9 mouse cellular contexts compared by ENCODE assay signal in genomic region chr1:170590041-170590360, GRCm38 (mm10). TPM values are rescaled to one million over a fixed set of nuclear protein-coding genes. Genes with fewer than 3 reads are reported as not detected.
A peak's percentile ranks its signal among the peaks of the same experiment; 100 is the strongest.
DNase-seq lines count a peak whose midpoint lies in the region; ATAC-seq and TF ChIP-seq lines count a peak whose summit lies in the region.
"Had no signal": no experiment of that assay in that cellular context is flagged by ENCODE, and none has a peak within 500 bp of the region (broad histone marks: within the 10 kb centered on the region; RNA-seq: fewer than 3 reads in every experiment).

No protein-coding gene starts in this region.

- H3K4me2 ChIP-seq in heart, embryonic 12.5 days: peak overlapping the region; percentile 92
- H3K4me2 ChIP-seq in CH12.LX (ENCODE audit: insufficient read depth, low read depth, poor library complexity, severe bottlenecking): peak overlapping the region; percentile 73
- peak overlapping the region; percentile 75 for H3K4me2 ChIP-seq in forebrain, embryonic 13.5 days
- H3K4me2 ChIP-seq in liver, embryonic 14.5 days (ENCODE audit: low read depth): peak overlapping the region; percentile 95

- H3K27ac ChIP-seq in heart, embryonic 12.5 days (ENCODE audit: poor library complexity, severe bottlenecking): peak overlapping the region; percentile 69
- no peak overlapping the region for H3K27ac ChIP-seq in CH12.LX (ENCODE audit: insufficient read depth, low read depth)
- H3K27ac ChIP-seq in forebrain, embryonic 13.5 days: peak overlapping the region; percentile 62; the same call in 1 of the 2 replicates
- H3K27ac ChIP-seq in liver, embryonic 14.5 days: no peak overlapping the region

- in situ Hi-C loops in CH12.LX (cut with MboI; ENCODE audit: low pct_ligation_motif_present, low pct_unique_long_range_greater_than_20kb, low sequenced_read_pairs): no loop called here

- TF ChIP-seq POLR2A in CH12.LX (IDR thresholded peaks at IDR 0.05; ENCODE audit: low read depth, low read length): no peak

- no peak for TF ChIP-seq RAD21 in CH12.LX (IDR thresholded peaks at IDR 0.05; ENCODE audit: low read depth, low read length)

- no peaks in the 10 kb centered on the region for H3K27me3 ChIP-seq in heart, embryonic 12.5 days (replicated peaks)
- peaks cover 35% of the 10 kb centered on the region for H3K27me3 ChIP-seq in CH12.LX (replicated peaks)
- H3K27me3 ChIP-seq in forebrain, embryonic 13.5 days: no peaks in the 10 kb centered on the region
- H3K27me3 ChIP-seq in liver, embryonic 14.5 days (ENCODE audit: control insufficient read depth, insufficient read depth, low read length): peaks cover 12% of the 10 kb centered on the region

- H3K4me3 ChIP-seq in heart, embryonic 12.5 days: peak overlapping the region; percentile 95
- H3K4me3 ChIP-seq in CH12.LX (replicated peaks in 1 of 3; ENCODE audit: low read depth in 2 of 3, low read length in 2 of 3, poor library complexity in 1 of 3): peak overlapping the region in 2 of 3 experiments; percentile 60 to 63
- H3K4me3 ChIP-seq in forebrain, embryonic 13.5 days: peak overlapping the region; percentile 88
- H3K4me3 ChIP-seq in liver, embryonic 14.5 days (ENCODE audit: insufficient read depth in 1 of 2, low read depth in 2 of 2, low read length in 2 of 2): peak overlapping the region; percentile 77 to 79

- 7% methylated on average over 11 of the region's 11 CpGs for WGBS in heart, embryonic 12.5 days
- under 1% methylated on average over 11 of the region's 11 CpGs for WGBS in forebrain, embryonic 13.5 days
- WGBS in liver, embryonic 14.5 days (ENCODE audit: insufficient replicate concordance): 5% methylated on average over 11 of the region's 11 CpGs

- no peak for TF ChIP-seq CTCF in CH12.LX (conservative IDR thresholded peaks at IDR 0.05 in 1 of 2, IDR thresholded peaks at IDR 0.05 in 1 of 2; ENCODE audit: low read depth in 2 of 2, low read length in 2 of 2)
- TF ChIP-seq CTCF in liver, embryonic 14.5 days (IDR thresholded peaks at IDR 0.05; ENCODE audit: low read depth): no peak

- peaks cover 13% of the 10 kb centered on the region for H3K36me3 ChIP-seq in heart, embryonic 12.5 days
- no peaks in the 10 kb centered on the region for H3K36me3 ChIP-seq in CH12.LX (replicated peaks in 1 of 2; ENCODE audit: control insufficient read depth in 1 of 2, insufficient read depth in 1 of 2, low read length in 1 of 2)
- peaks cover 12% of the 10 kb centered on the region for H3K36me3 ChIP-seq in forebrain, embryonic 13.5 days (ENCODE audit: poor library complexity, severe bottlenecking)
- no peaks in the 10 kb centered on the region; the same call in 1 of the 2 replicates for H3K36me3 ChIP-seq in liver, embryonic 14.5 days (replicated peaks; ENCODE audit: control insufficient read depth, insufficient read depth, low read depth)

- H3K4me1 ChIP-seq in heart, embryonic 12.5 days (replicated peaks): peaks cover 21% of the 10 kb centered on the region; the same call in 1 of the 2 replicates
- H3K4me1 ChIP-seq in CH12.LX (ENCODE audit: control insufficient read depth in 1 of 2, insufficient read depth in 2 of 2): peaks cover 3 to 4% of the 10 kb centered on the region in 2 experiments; a peak in 3 of 4 replicates
- H3K4me1 ChIP-seq in forebrain, embryonic 13.5 days: peaks cover 28% of the 10 kb centered on the region
- H3K4me1 ChIP-seq in liver, embryonic 14.5 days (replicated peaks; ENCODE audit: control insufficient read depth in 2 of 2, insufficient read depth in 2 of 2, low read length in 1 of 2): peaks cover 0 to 6% of the 10 kb centered on the region in 2 experiments; a peak in 1 of 4 replicates

- DNase-seq in heart, adult 8-10 months (ENCODE audit: low spot score): no peak
- no peak for DNase-seq in CH12.LX (ENCODE audit: extremely low read depth)
- DNase-seq in liver, embryonic 14.5 days (ENCODE audit: low read depth in 3 of 3, low spot score in 3 of 3): no peak
- no peak for DNase-seq in urinary bladder, postnatal 36 days (ENCODE audit: low spot score in 2 of 2)
- no peak for DNase-seq in urinary bladder, postnatal 10 days (ENCODE audit: low spot score)
- DNase-seq in left cerebral cortex, adult 9 months (ENCODE audit: low spot score in 2 of 2): no peak

- no peaks in the 10 kb centered on the region for H3K79me2 ChIP-seq in CH12.LX (replicated peaks; ENCODE audit: control insufficient read depth, extremely low read depth, insufficient read depth, poor library complexity, severe bottlenecking)

- no peak for ATAC-seq in heart, embryonic 12.5 days (ENCODE audit: insufficient number of reproducible peaks, low FRiP score)
- ATAC-seq in forebrain, embryonic 13.5 days: no peak
- no peak; the same call in 1 of the 2 replicates for ATAC-seq in liver, embryonic 14.5 days (ENCODE audit: insufficient read depth)
- ATAC-seq: CD4-positive, CD25-positive, alpha-beta regulatory T cell, adult 4 months had no signal

- H3K9me3 ChIP-seq in heart, embryonic 12.5 days (replicated peaks): peaks cover 4% of the 10 kb centered on the region
- H3K9me3 ChIP-seq in CH12.LX (replicated peaks; ENCODE audit: low read length): peaks cover 3% of the 10 kb centered on the region
- peaks cover 3% of the 10 kb centered on the region; the same call in 1 of the 2 replicates for H3K9me3 ChIP-seq in forebrain, embryonic 13.5 days (replicated peaks)
- no peaks in the 10 kb centered on the region for H3K9me3 ChIP-seq in liver, embryonic 14.5 days (ENCODE audit: control insufficient read depth, low read length)

- H3K9ac ChIP-seq in heart, embryonic 12.5 days: peak overlapping the region; percentile 96
- H3K9ac ChIP-seq in CH12.LX (ENCODE audit: insufficient read depth, low read depth): peak overlapping the region; percentile 26; the same call in 1 of the 2 replicates
- peak overlapping the region; percentile 93 for H3K9ac ChIP-seq in forebrain, embryonic 13.5 days
- H3K9ac ChIP-seq in liver, embryonic 14.5 days (replicated peaks): peak overlapping the region; percentile 83

- dilution Hi-C loops in CH12.LX (cut with MboI; ENCODE audit: extremely low pct_ligation_motif_present, extremely low pct_unique_long_range_greater_than_20kb, low sequenced_read_pairs): no loop called here

- no peak for TF ChIP-seq EP300 in CH12.LX (IDR thresholded peaks at IDR 0.05; ENCODE audit: low read length)
- no peak for TF ChIP-seq EP300 in liver, embryonic 14.5 days (IDR thresholded peaks at IDR 0.05; ENCODE audit: low read depth)

TF ChIP-seq in CH12.LX, 34 proteins besides CTCF, POLR2A, EP300 and RAD21:
- TF ChIP-seq USF2 (conservative IDR thresholded peaks at IDR 0.05; ENCODE audit: low read depth, low read length) (no peak), CHD1 (IDR thresholded peaks at IDR 0.05; ENCODE audit: low read depth, low read length) (no peak), USF1 (IDR thresholded peaks at IDR 0.05; ENCODE audit: low read depth, low read length) (no peak), UBTF (IDR thresholded peaks at IDR 0.05; ENCODE audit: low read depth, low read length) (no peak), JUND (conservative IDR thresholded peaks at IDR 0.05; ENCODE audit: low read depth, low read length) (no peak), KAT2A (IDR thresholded peaks at IDR 0.05; ENCODE audit: insufficient replicate concordance, low read length) (no peak), RCOR1 (conservative IDR thresholded peaks at IDR 0.05; ENCODE audit: low read depth, low read length) (no peak), PAX5 (IDR thresholded peaks at IDR 0.05; ENCODE audit: low read length) (no peak), ZC3H11A (IDR thresholded peaks at IDR 0.05; ENCODE audit: low read depth, low read length) (no peak), HCFC1 (IDR thresholded peaks at IDR 0.05; ENCODE audit: low read depth, low read length) (no peak), TCF12 (IDR thresholded peaks at IDR 0.05; ENCODE audit: low read depth, low read length) (no peak), MAX (IDR thresholded peaks at IDR 0.05; ENCODE audit: low read length) (no peak), ZMIZ1 (IDR thresholded peaks at IDR 0.05; ENCODE audit: low read depth, low read length) (no peak), MAZ (IDR thresholded peaks at IDR 0.05; ENCODE audit: low read depth, low read length) (no peak)

RNA-seq across cellular contexts. Expression of gene Nos1ap, which starts 0.3 kb away (rescaled TPM):
- 25.9 and 26.0 TPM in 2 replicates for polyA plus RNA-seq in heart, embryonic 12.5 days (2016; fragmentation: Nextera tagmentation; extraction: Ambion mirVana)
- total RNA-seq in heart, adult 8-10 months (2022): 10 to 100 TPM; 22.5 to 27.8 (median 25.2) TPM
- total RNA-seq in CH12.LX (2012; rRNA removed) (not detected in 2 replicates), CH12.LX (2014; rRNA removed) (not detected in 2 replicates)
- not detected in 2 replicates for polyA plus RNA-seq in CH12.LX (2012; ENCODE audit: insufficient read length, low read depth)
- polyA plus RNA-seq in forebrain, embryonic 13.5 days (2015; fragmentation: Nextera tagmentation; extraction: Ambion mirVana): 21.0 and 22.3 TPM in 2 replicates
- 1.8 and 2.6 TPM in 2 replicates for polyA plus RNA-seq in liver, embryonic 14.5 days (2012; rRNA removed)
- polyA plus RNA-seq in liver, embryonic 14.5 days (2014; fragmentation: Nextera tagmentation; extraction: Ambion mirVana): 2.2 and 3.8 TPM in 2 replicates

RNA-seq across cellular contexts. Expression of gene Olfml2b, which starts 54.3 kb away (rescaled TPM):
- polyA plus RNA-seq in heart, embryonic 12.5 days (2016; fragmentation: Nextera tagmentation; extraction: Ambion mirVana): 45.9 and 48.3 TPM in 2 replicates
- total RNA-seq in heart, adult 8-10 months (2022): 10 to 100 TPM in 1 of 4 experiments, 1 to 10 TPM in 3; 4.4 to 14.8 (median 7.6) TPM
- total RNA-seq in CH12.LX (2012; rRNA removed): 0.84 and 1.0 TPM in 2 replicates
- total RNA-seq in CH12.LX (2014; rRNA removed): 0.35 and 0.39 TPM in 2 replicates
- 0.31 and 0.34 TPM in 2 replicates for polyA plus RNA-seq in CH12.LX (2012; ENCODE audit: insufficient read length, low read depth)
- polyA plus RNA-seq in forebrain, embryonic 13.5 days (2015; fragmentation: Nextera tagmentation; extraction: Ambion mirVana): 6.7 and 7.3 TPM in 2 replicates
- 0.73 and 0.74 TPM in 2 replicates for polyA plus RNA-seq in liver, embryonic 14.5 days (2012; rRNA removed)
- polyA plus RNA-seq in liver, embryonic 14.5 days (2014; fragmentation: Nextera tagmentation; extraction: Ambion mirVana): 1.1 and 1.2 TPM in 2 replicates
- polyA plus RNA-seq: CD4-positive, CD25-positive, alpha-beta regulatory T cell, adult 4 months had no signal

Comparison
In these comparisons a context has a peak if more than half of its experiments do, and no peak if none do; other contexts are left out.
1. H3K27ac ChIP-seq: peak in heart, embryonic 12.5 days (single experiment) and forebrain, embryonic 13.5 days (single experiment); none in CH12.LX (single experiment) and liver, embryonic 14.5 days (single experiment).
2. H3K9ac ChIP-seq: peak in every context shown above with its lines; median percentile 96 in heart, embryonic 12.5 days; 93 in forebrain, embryonic 13.5 days; 83 in liver, embryonic 14.5 days; 26 in CH12.LX.
3. Peak in every context shown above with its lines, with median percentiles within 50 percentile points of each other: H3K4me2 ChIP-seq and H3K4me3 ChIP-seq.